Mouse (Mus musculus) CH12.LX (cell line): ENCODE measurements around the gene Actn4. TPM values are rescaled to one million over a fixed set of nuclear protein-coding genes. Genes with fewer than 3 reads are reported as not detected.
A peak's percentile ranks its signal among the peaks of the same experiment; 100 is the strongest.

Source experiments
- DNase-seq: peaks from one replicate; pipeline ENCODE4 v3.0.0-alpha.2; 2013; ENCODE audit errors: extremely low read depth
- H3K27ac ChIP-seq: 2 replicates; pipeline ENCODE4 v1.5.1; 2012; ENCODE audit warnings: low read depth, mild to moderate bottlenecking, control low read depth, moderate library complexity; ENCODE audit not compliant: insufficient read depth
- H3K27me3 ChIP-seq: replicated peaks from 2 replicates; pipeline ENCODE3; 2012; ENCODE audit warnings: inconsistent platforms
- H3K36me3 ChIP-seq, 2 experiments: replicated peaks in 1 of 2; 2 replicates each; pipeline versions ENCODE3 to v1.6.1; 2012; ENCODE audit warnings: inconsistent platforms in 1 of 2, low read length in 1 of 2, mild to moderate bottlenecking in 1 of 2, mixed read lengths in 1 of 2, moderate library complexity in 1 of 2; ENCODE audit not compliant: control insufficient read depth in 1 of 2, insufficient read depth in 1 of 2
- H3K4me1 ChIP-seq, 2 experiments: 2 replicates each; pipeline ENCODE4 v1.6.1; 2012; ENCODE audit warnings: inconsistent platforms in 1 of 2, moderate library complexity in 1 of 2; ENCODE audit not compliant: insufficient read depth in 2 of 2, control insufficient read depth in 1 of 2
- H3K4me2 ChIP-seq: 2 replicates; pipeline ENCODE4 v1.6.1; 2012; ENCODE audit warnings: low read depth, mild to moderate bottlenecking, control low read depth; ENCODE audit not compliant: poor library complexity, insufficient read depth, severe bottlenecking
- H3K4me3 ChIP-seq, 3 experiments: fragments of 150-350 bp in 1 of 3; sonication (generic) in 1 of 3; replicated peaks in 1 of 3; 2 replicates each; pipeline versions ENCODE3 to v1.5.1; 2011 to 2012; ENCODE audit warnings: low read depth in 2 of 3, low read length in 2 of 3, mild to moderate bottlenecking in 2 of 3, moderate library complexity in 2 of 3, control low read depth in 1 of 3, improper control_type of control experiment in 1 of 3, inconsistent platforms in 1 of 3, mixed read lengths in 1 of 3; ENCODE audit not compliant: poor library complexity in 1 of 3
- H3K79me2 ChIP-seq: replicated peaks from 2 replicates; pipeline ENCODE4 v1.6.1; 2012; ENCODE audit warnings: mild to moderate bottlenecking, moderate library complexity; ENCODE audit not compliant: control insufficient read depth, poor library complexity, insufficient read depth, severe bottlenecking; ENCODE audit errors: extremely low read depth
- H3K9ac ChIP-seq: 2 replicates; pipeline ENCODE4 v1.6.1; 2012; ENCODE audit warnings: low read depth, mild to moderate bottlenecking, control low read depth, moderate library complexity; ENCODE audit not compliant: insufficient read depth
- H3K9me3 ChIP-seq: replicated peaks from 2 replicates; pipeline ENCODE3; 2012; ENCODE audit warnings: low read length, inconsistent platforms, mixed read lengths
- EP300 ChIP-seq: IDR thresholded peaks from 2 replicates; pipeline ENCODE4 v1.6.1; 2011; ENCODE audit warnings: low read length, improper control_type of control experiment
- KAT2A ChIP-seq: IDR thresholded peaks from 2 replicates; pipeline ENCODE4 v1.6.1; 2012; ENCODE audit warnings: low read length, improper control_type of control experiment, inconsistent platforms; ENCODE audit not compliant: insufficient replicate concordance
- MAZ ChIP-seq: IDR thresholded peaks from 2 replicates; pipeline ENCODE4 v1.6.1; 2012; ENCODE audit warnings: low read depth, mild to moderate bottlenecking, inconsistent platforms, low read length, improper control_type of control experiment, moderate library complexity
- MEF2A ChIP-seq: IDR thresholded peaks from 2 replicates; pipeline ENCODE4 v1.6.1; 2014; ENCODE audit warnings: low read depth, mild to moderate bottlenecking, inconsistent platforms, low read length, improper control_type of control experiment, borderline replicate concordance
- MXI1 ChIP-seq: IDR thresholded peaks from 2 replicates; pipeline ENCODE4 v1.6.1; 2011; ENCODE audit warnings: mild to moderate bottlenecking, low read depth, low read length, improper control_type of control experiment
- MYC ChIP-seq: IDR thresholded peaks from 2 replicates; pipeline ENCODE4 v1.6.1; 2011; ENCODE audit warnings: low read depth, mild to moderate bottlenecking, improper control_type of control experiment, low read length
- NELFE ChIP-seq: IDR thresholded peaks from 2 replicates; pipeline ENCODE4 v1.6.1; 2011; ENCODE audit warnings: low read depth, low read length, improper control_type of control experiment
- PAX5 ChIP-seq: IDR thresholded peaks from 2 replicates; pipeline ENCODE4 v1.6.1; 2012; ENCODE audit warnings: low read length, inconsistent platforms, mixed read lengths
- POLR2AphosphoS2 ChIP-seq: IDR thresholded peaks from 2 replicates; pipeline ENCODE4 v1.6.1; 2011; ENCODE audit warnings: low read depth, low read length, improper control_type of control experiment
- RAD21 ChIP-seq: IDR thresholded peaks from 2 replicates; pipeline ENCODE4 v1.6.1; 2011; ENCODE audit warnings: low read depth, mild to moderate bottlenecking, low read length, improper control_type of control experiment, moderate library complexity
- RCOR1 ChIP-seq: conservative IDR thresholded peaks from 2 replicates; pipeline ENCODE4 v1.6.1; 2012; ENCODE audit warnings: low read depth, mild to moderate bottlenecking, inconsistent platforms, low read length, improper control_type of control experiment
- SMC3 ChIP-seq: IDR thresholded peaks from 2 replicates; pipeline ENCODE4 v1.6.1; 2011; ENCODE audit warnings: low read depth, low read length, improper control_type of control experiment
- USF1 ChIP-seq: IDR thresholded peaks from 2 replicates; pipeline ENCODE4 v1.6.1; 2014; ENCODE audit warnings: low read depth, mild to moderate bottlenecking, inconsistent platforms, low read length, improper control_type of control experiment
- ZMIZ1 ChIP-seq: IDR thresholded peaks from 2 replicates; pipeline ENCODE4 v1.6.1; 2012; ENCODE audit warnings: low read depth, mild to moderate bottlenecking, inconsistent platforms, low read length, improper control_type of control experiment
- ZNF384 ChIP-seq: IDR thresholded peaks from 2 replicates; pipeline ENCODE4 v1.6.1; 2012; ENCODE audit warnings: low read depth, low read length, improper control_type of control experiment, inconsistent platforms
- dilution Hi-C: fragments of 300-500 bp; cut with MboI; formaldehyde crosslinking; loops from 2 replicates; pipeline ENCODE4 v1.14.3; 2020; ENCODE audit warnings: low sequenced_read_pairs; ENCODE audit not compliant: extremely low pct_unique_long_range_greater_than_20kb, extremely low pct_ligation_motif_present
- in situ Hi-C: fragments of 300-500 bp; cut with MboI; formaldehyde crosslinking; loops from 3 replicates; pipeline ENCODE4 v1.14.3; 2019; ENCODE audit warnings: low sequenced_read_pairs, low pct_ligation_motif_present, low pct_unique_long_range_greater_than_20kb, mixed read lengths
- polyA plus RNA-seq: library from polyadenylated mRNA; unstranded; fragments of >175 nt; gene quantifications from 2 replicates; pipeline ENCODE4 v1.2.1, GENCODE M21; 2012; ENCODE audit warnings: low read depth; ENCODE audit not compliant: insufficient read length
- total RNA-seq, 2 experiments: library from RNA; depleted of rRNA; stranded (reverse); fragments of 300-350 nt in 1 of 2; fragments of >200 nt in 1 of 2; gene quantifications; 2 replicates each; pipeline ENCODE4 v1.2.3; 2012 to 2014

Actn4 gene
- total and polyA plus RNA-seq, 3 experiments, result 56.9 to 145 (median 63.4) TPM

- in situ Hi-C loops, result no loop called here
- TF ChIP-seq NELFE (no peak), ZMIZ1 (no peak), RCOR1 (no peak), MYC (no peak), SMC3 (no peak), KAT2A (no peak), EP300 (no peak), PAX5 (no peak), RAD21 (no peak), MAZ (no peak), MEF2A (no peak), POLR2AphosphoS2 (no peak), MXI1 (no peak), USF1 (no peak)
- H3K36me3 ChIP-seq, result peaks cover 0 to 20% of the 10 kb centered on the region in 2 experiments
- no peak overlapping the region for H3K4me2 ChIP-seq
- peaks cover 61% of the 10 kb centered on the region for H3K79me2 ChIP-seq
- no peak overlapping the region for H3K27ac ChIP-seq
- peaks cover 10 to 61% of the 10 kb centered on the region in 2 experiments for H3K4me1 ChIP-seq
- H3K27me3 ChIP-seq, result no peaks in the 10 kb centered on the region
- dilution Hi-C loops, result no loop called here
- H3K9ac ChIP-seq, result no peak overlapping the region
- H3K9me3 ChIP-seq, result no peaks in the 10 kb centered on the region
- no peak overlapping the region for H3K4me3 ChIP-seq
- no peak for DNase-seq
Measured at GRCm38 (mm10) chr7:28958770-28959169, 3.4 kb downstream of the Actn4 start.

GRCm38 (mm10) chr7:28957997-28958725, 4.0 kb downstream of the Actn4 start:
- in situ Hi-C loops, result no loop called here
- peaks cover 0 to 24% of the 10 kb centered on the region in 2 experiments for H3K36me3 ChIP-seq
- no peak for DNase-seq

More at GRCm38 (mm10) chr7:28957997-28958725, 4.0 kb downstream of the Actn4 start:
- Histone ChIP-seq H3K27me3 (no peaks in the 10 kb centered on the region), H3K9me3 (no peaks in the 10 kb centered on the region), H3K4me1 (peaks cover 10 to 65% of the 10 kb centered on the region in 2 experiments), H3K27ac (no peak overlapping the region), H3K4me3 (no peak overlapping the region), H3K9ac (no peak overlapping the region), H3K79me2 (peaks cover 65% of the 10 kb centered on the region)
- TF ChIP-seq SMC3 (no peak), ZNF384 (peak; percentile 79)
- TF ChIP-seq, all 38 proteins: peak for 1
- dilution Hi-C loops, result no loop called here
- H3K4me2 ChIP-seq, result no peak overlapping the region
